Mouse (Mus musculus): ENCODE measurements around the gene Crlf1. TPM values are rescaled to one million over a fixed set of nuclear protein-coding genes. Genes with fewer than 3 reads are reported as not detected.
"Not testable (repeated sequence)": the region's sequence is repeated elsewhere in the genome, so short reads cannot be mapped to it uniquely, and the experiment has no call there.

Gene Crlf1
- total and polyA plus RNA-seq, 3 experiments, result 3.8 to 26.6 TPM; not detected in 1

- no peak for TF ChIP-seq CTCF (IDR thresholded peaks at IDR 0.05 in 2 of 3, conservative IDR thresholded peaks at IDR 0.05 in 1 of 3; ENCODE audit: control insufficient read depth in 1 of 3, insufficient read depth in 1 of 3, low read depth in 2 of 3, low read length in 3 of 3, poor library complexity in 1 of 3, severe bottlenecking in 1 of 3)
- peak; percentile 99 for TF ChIP-seq MAZ (IDR thresholded peaks at IDR 0.05; ENCODE audit: low read depth, low read length)
- peak in 1 of 2 experiments; percentile 23; a peak in 1 of 4 replicates for TF ChIP-seq EP300 (IDR thresholded peaks at IDR 0.05; ENCODE audit: low read depth in 1 of 2, low read length in 2 of 2)
- peak; percentile 74; the same call in 1 of the 2 replicates for TF ChIP-seq MXI1 (IDR thresholded peaks at IDR 0.05; ENCODE audit: low read depth, low read length)
These were observed 17.4 kb downstream of the Crlf1 start, which contains the start of gene Uba52 (continued) for GRCm38 (mm10) chr8:70510228-70510915.

GRCm38 (mm10) chr8:70511174-70511573, 18.2 kb downstream of the Crlf1 start:
- peak overlapping the region; percentile 92 for H3K27ac ChIP-seq (ENCODE audit: control insufficient read depth, low read depth, low read length)
- peaks cover 5 to 25% of the 10 kb centered on the region in 2 experiments; a peak in 3 of 4 replicates for H3K36me3 ChIP-seq (ENCODE audit: control insufficient read depth in 1 of 2, insufficient read depth in 2 of 2, low read length in 2 of 2)
- H3K9ac ChIP-seq (ENCODE audit: control insufficient read depth, low read depth, low read length, poor library complexity, severe bottlenecking), result peak overlapping the region; percentile 89
- H3K4me3 ChIP-seq (ENCODE audit: control insufficient read depth in 1 of 2, insufficient read depth in 1 of 2, low read depth in 2 of 2, low read length in 2 of 2), result peak overlapping the region in 1 of 2 experiments; percentile 89; a peak in 2 of 4 replicates
- peaks cover 28% of the 10 kb centered on the region for H3K79me2 ChIP-seq (ENCODE audit: control insufficient read depth, insufficient read depth, low read length, poor library complexity)
- DNase-seq (ENCODE audit: low read depth, low spot score), result peak; percentile 29
- H3K27me3 ChIP-seq (ENCODE audit: control insufficient read depth in 1 of 2, insufficient read depth in 2 of 2, low read length in 2 of 2); H3K9me3 ChIP-seq (replicated peaks; ENCODE audit: insufficient read depth, low read length): not testable (repeated sequence)
- 0 out of 2 replicates have a peak, but pooled peaks have one; percentile 39 for TF ChIP-seq ZMIZ1 (IDR thresholded peaks at IDR 0.05; ENCODE audit: low read depth, low read length)
- 0 out of 2 replicates have a peak, but pooled peaks have one; percentile 6 for TF ChIP-seq ZNF384 (IDR thresholded peaks at IDR 0.05; ENCODE audit: low read depth, low read length)
- TF ChIP-seq CHD1 (IDR thresholded peaks at IDR 0.05; ENCODE audit: low read depth, low read length), result 0 out of 2 replicates have a peak, but pooled peaks have one; percentile 47
- peaks cover 6 to 37% of the 10 kb centered on the region in 2 experiments for H3K4me1 ChIP-seq (ENCODE audit: control insufficient read depth in 1 of 2, insufficient read depth in 2 of 2, low read length in 2 of 2)

GRCm38 (mm10) chr8:70511770-70512169, 18.8 kb downstream of the Crlf1 start:
- peaks cover 5 to 25% of the 10 kb centered on the region in 2 experiments for H3K36me3 ChIP-seq (ENCODE audit: control insufficient read depth in 1 of 2, insufficient read depth in 2 of 2, low read length in 2 of 2)
- no peak for TF ChIP-seq POLR2AphosphoS5 (IDR thresholded peaks at IDR 0.05; ENCODE audit: borderline replicate concordance, low read depth, low read length)
- TF ChIP-seq POLR2AphosphoS2 (IDR thresholded peaks at IDR 0.05; ENCODE audit: low read length), result peak; percentile 77
- peak in 1 of 2 experiments; percentile 45; a peak in 2 of 4 replicates for TF ChIP-seq POLR2A (IDR thresholded peaks at IDR 0.05; ENCODE audit: control insufficient read depth in 1 of 2, insufficient read depth in 1 of 2, low read depth in 1 of 2, low read length in 2 of 2, poor library complexity in 1 of 2)
- no peaks in the 10 kb centered on the region for H3K27me3 ChIP-seq (ENCODE audit: control insufficient read depth in 1 of 2, insufficient read depth in 2 of 2, low read length in 2 of 2)
- H3K9ac ChIP-seq (ENCODE audit: control insufficient read depth, low read depth, low read length, poor library complexity, severe bottlenecking), result no peak overlapping the region
- peak; percentile 39 for DNase-seq (ENCODE audit: low read depth, low spot score)
- H3K79me2 ChIP-seq (ENCODE audit: control insufficient read depth, insufficient read depth, low read length, poor library complexity), result peaks cover 26% of the 10 kb centered on the region
- H3K9me3 ChIP-seq (replicated peaks; ENCODE audit: insufficient read depth, low read length), result no peaks in the 10 kb centered on the region
- H3K4me1 ChIP-seq (ENCODE audit: control insufficient read depth in 1 of 2, insufficient read depth in 2 of 2, low read length in 2 of 2), result peaks cover 6 to 37% of the 10 kb centered on the region in 2 experiments
- peak overlapping the region; percentile 82 for H3K27ac ChIP-seq (ENCODE audit: control insufficient read depth, low read depth, low read length)
- H3K4me3 ChIP-seq (ENCODE audit: control insufficient read depth in 1 of 2, insufficient read depth in 1 of 2, low read depth in 2 of 2, low read length in 2 of 2), result no peak overlapping the region

Data from MEL (cell line).